Mouse (Mus musculus) forebrain, embryonic 11.5 days (tissue): ENCODE measurements at regions not wholly inside any gene's neighbourhood (a gene's known extent, or its start where the extent isn't known, plus 50 kb on each side); places are given as distances from the start of the nearest gene placed in this dataset.

Experiments used
- ATAC-seq: fragments of 200-750 bp; cut with Nextera tagmentation; replicated peaks from 2 replicates; pipeline ENCODE4 v1.8.0; 2017; ENCODE audit warnings: moderate TSS enrichment; ENCODE audit not compliant: low FRiP score
- DNase-seq: peaks from one replicate; pipeline ENCODE4 v3.0.0-alpha.2; 2017; ENCODE audit warnings: low spot score
- H3K27ac ChIP-seq: fragments of 300-500 bp; sonication (generic); 2 replicates; pipeline ENCODE4 v1.5.1; 2014; ENCODE audit warnings: low read depth, low read length
- H3K27me3 ChIP-seq: fragments of 300-500 bp; sonication (generic); 2 replicates; pipeline ENCODE4 v1.6.1; 2014; ENCODE audit warnings: mild to moderate bottlenecking, low read length, mixed read lengths; ENCODE audit not compliant: control insufficient read depth, insufficient read depth
- H3K36me3 ChIP-seq: fragments of 300-500 bp; sonication (generic); 2 replicates; pipeline ENCODE4 v1.6.1; 2014; ENCODE audit warnings: mild to moderate bottlenecking, low read length, moderate library complexity, mixed read lengths; ENCODE audit not compliant: control insufficient read depth, insufficient read depth
- H3K4me1 ChIP-seq: fragments of 300-500 bp; sonication (generic); replicated peaks from 2 replicates; pipeline ENCODE4 v1.6.1; 2014; ENCODE audit warnings: low read length, mixed read lengths; ENCODE audit not compliant: control insufficient read depth, insufficient read depth
- H3K4me2 ChIP-seq: fragments of 300-500 bp; sonication (generic); 2 replicates; pipeline ENCODE4 v1.6.1; 2014; ENCODE audit warnings: low read depth, mild to moderate bottlenecking, low read length, moderate library complexity, mixed read lengths; ENCODE audit not compliant: severe bottlenecking
- H3K4me3 ChIP-seq: fragments of 300-500 bp; sonication (generic); 2 replicates; pipeline ENCODE4 v1.5.1; 2014; ENCODE audit warnings: low read depth, low read length
- H3K9ac ChIP-seq: fragments of 300-500 bp; sonication (generic); 2 replicates; pipeline ENCODE4 v1.6.1; 2014; ENCODE audit warnings: low read length
- H3K9me3 ChIP-seq: fragments of 300-500 bp; sonication (generic); 2 replicates; pipeline ENCODE4 v1.6.1; 2016; ENCODE audit warnings: low read length, mixed read lengths; ENCODE audit not compliant: control insufficient read depth
- WGBS: fragments of 180-500 bp; shearing (Covaris S2); extraction: QIAGEN DNeasy Blood & Tissue Kit; methylation state at CpG from one replicate; pipeline ENCODE4 v1.1.7; 2014; 5-methylcytosine and 5-hydroxymethylcytosine counted together

DNA sequence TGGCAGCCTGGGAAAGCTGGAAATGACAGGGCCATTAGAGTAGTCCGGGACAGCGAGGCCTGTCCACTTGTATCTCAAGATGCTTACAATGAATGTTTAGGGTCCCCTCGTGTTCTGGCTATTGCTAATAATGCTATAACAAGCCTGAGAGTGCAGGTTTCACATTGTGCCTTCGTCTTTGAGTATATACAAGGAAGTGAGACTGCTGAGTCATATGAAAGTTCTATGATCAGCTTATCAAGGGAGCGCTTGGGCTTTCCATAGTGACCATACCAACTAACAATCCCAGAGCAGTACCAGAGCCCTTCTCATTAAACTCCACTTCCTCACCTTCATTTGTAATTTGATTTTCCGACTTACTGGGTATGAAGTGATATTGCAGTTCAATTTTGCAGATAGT is 86.2 kb upstream of the Kitl start:
- WGBS: 84% methylated on average over 6 of the region's 6 CpGs

DNA sequence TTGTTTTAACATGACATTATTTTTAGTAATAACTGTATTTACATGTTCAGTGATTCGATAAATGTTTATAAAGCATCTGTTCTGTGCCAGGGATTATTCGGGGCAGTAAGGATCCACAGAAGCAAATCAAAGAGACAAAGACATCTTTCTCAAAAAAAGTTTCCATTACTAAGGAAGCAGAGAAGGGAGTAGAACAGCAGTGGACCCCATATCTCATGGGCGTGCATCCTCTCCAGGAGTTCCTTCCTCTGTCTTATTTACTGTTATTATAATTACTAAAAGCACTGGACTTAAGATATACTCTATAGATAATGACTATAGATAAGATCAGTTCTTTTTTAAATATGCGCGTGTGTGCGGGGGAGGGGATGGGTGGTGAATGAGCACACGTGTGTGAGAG is 87.5 kb upstream of the Kitl start:
- Histone ChIP-seq H3K27me3 (no peaks in the 10 kb centered on the region), H3K4me1 (no peaks in the 10 kb centered on the region), H3K27ac (no peak overlapping the region), H3K9me3 (no peaks in the 10 kb centered on the region), H3K4me2 (no peak overlapping the region), H3K36me3 (no peaks in the 10 kb centered on the region), H3K9ac (no peak overlapping the region), H3K4me3 (no peak overlapping the region)
- ATAC-seq: no peak
- DNase-seq: no peak
- WGBS: 94% methylated on average over 7 of the region's 7 CpGs

More for the DNA sequence above, 86.2 kb upstream of the Kitl start:
- DNase-seq (no peak), ATAC-seq (no peak)
- H3K4me2 ChIP-seq: no peak overlapping the region
- H3K4me3 ChIP-seq: no peak overlapping the region
- no peaks in the 10 kb centered on the region for H3K27me3 ChIP-seq
- H3K9me3 ChIP-seq: no peaks in the 10 kb centered on the region
- no peak overlapping the region for H3K27ac ChIP-seq
- H3K36me3 ChIP-seq: no peaks in the 10 kb centered on the region
- H3K9ac ChIP-seq: no peak overlapping the region
- no peaks in the 10 kb centered on the region for H3K4me1 ChIP-seq

DNA sequence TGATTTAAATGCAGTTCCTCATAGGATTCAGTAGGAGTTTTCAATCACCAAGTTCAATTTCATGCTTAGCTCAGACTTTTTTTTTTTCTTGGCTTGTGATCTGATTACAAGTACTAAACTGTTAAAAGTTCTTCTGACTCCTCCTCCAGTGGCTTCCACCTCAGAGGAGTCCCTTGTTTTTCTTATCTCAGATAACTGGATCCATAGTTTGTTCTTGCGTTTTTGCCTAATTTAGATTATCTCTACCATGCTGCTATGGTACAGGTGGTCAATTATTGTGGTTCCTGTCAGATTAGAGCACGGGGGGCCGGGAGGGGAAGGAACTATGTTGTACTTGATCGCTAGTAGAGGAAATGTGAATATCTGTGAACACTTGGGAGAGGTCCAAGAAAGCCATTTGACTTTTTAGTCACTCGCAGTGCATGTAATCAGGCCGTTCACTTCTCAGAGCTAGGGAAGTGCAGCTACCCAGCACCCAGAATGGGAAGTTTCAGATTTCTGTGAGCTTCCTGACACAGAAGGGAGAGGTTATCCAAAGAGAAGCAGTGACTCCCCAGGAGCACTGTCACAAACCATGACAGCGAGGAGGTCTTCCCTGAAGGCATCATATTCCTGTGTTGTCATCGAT is 89.0 kb upstream of the Kitl start:
- H3K27me3 ChIP-seq: no peaks in the 10 kb centered on the region
- no peak overlapping the region for H3K4me2 ChIP-seq
- 82% methylated on average over 8 of the region's 8 CpGs for WGBS
- no peak overlapping the region for H3K27ac ChIP-seq
- H3K4me3 ChIP-seq: no peak overlapping the region
- H3K4me1 ChIP-seq: no peaks in the 10 kb centered on the region
- no peak overlapping the region for H3K9ac ChIP-seq
- no peaks in the 10 kb centered on the region for H3K36me3 ChIP-seq
- H3K9me3 ChIP-seq: no peaks in the 10 kb centered on the region
- DNase-seq (no peak), ATAC-seq (no peak)

DNA sequence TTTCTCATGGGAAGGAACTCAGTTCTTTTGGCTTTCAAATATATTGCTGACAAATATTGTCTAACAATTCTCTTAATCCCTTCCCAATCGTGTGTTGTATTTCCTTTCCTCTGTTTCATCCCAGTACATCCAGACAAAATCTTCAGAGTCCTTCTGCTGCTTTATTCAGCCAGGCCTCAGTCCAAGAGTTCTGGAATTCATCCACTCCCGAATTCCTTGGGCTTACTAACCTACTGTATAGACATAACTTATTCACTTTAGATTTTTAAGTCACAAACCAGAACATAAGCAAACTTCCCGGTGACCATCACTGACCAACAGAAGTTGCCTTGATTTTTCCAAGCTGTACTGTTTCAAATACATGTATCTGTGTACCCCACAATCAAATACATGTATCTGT is 90.9 kb upstream of the Kitl start:
- Histone ChIP-seq H3K27ac (no peak overlapping the region), H3K9me3 (no peaks in the 10 kb centered on the region), H3K9ac (no peak overlapping the region), H3K4me2 (no peak overlapping the region), H3K4me1 (no peaks in the 10 kb centered on the region), H3K27me3 (no peaks in the 10 kb centered on the region), H3K36me3 (no peaks in the 10 kb centered on the region), H3K4me3 (no peak overlapping the region)
- WGBS: 82% methylated on average over 3 of the region's 3 CpGs
- ATAC-seq (no peak), DNase-seq (no peak)

DNA sequence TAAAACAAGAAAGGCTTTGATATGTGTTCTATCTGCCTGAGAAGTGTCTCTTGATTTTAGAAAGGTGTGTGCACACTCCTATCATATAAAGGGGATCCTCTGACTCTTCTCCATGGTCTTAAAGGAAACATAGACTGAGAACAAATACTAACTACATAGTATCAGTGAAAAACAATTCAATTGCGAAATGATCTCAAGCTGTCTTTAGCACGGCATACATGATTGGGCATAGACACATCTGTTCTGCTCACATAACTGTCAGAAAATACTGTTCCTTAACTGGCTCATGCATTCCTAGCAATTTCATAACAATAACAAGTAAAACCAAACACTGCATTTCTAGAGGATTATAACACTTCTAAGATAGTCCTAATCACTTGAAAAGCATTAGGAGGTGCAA is 95.5 kb upstream of the Kitl start:
- ATAC-seq (no peak), DNase-seq (no peak)
- WGBS: 84% methylated on average over 2 of the region's 2 CpGs
- H3K9me3 ChIP-seq: no peaks in the 10 kb centered on the region
- H3K36me3 ChIP-seq: no peaks in the 10 kb centered on the region
- no peak overlapping the region for H3K4me3 ChIP-seq
- no peak overlapping the region for H3K4me2 ChIP-seq
- H3K27me3 ChIP-seq: no peaks in the 10 kb centered on the region
- H3K4me1 ChIP-seq: no peaks in the 10 kb centered on the region
- H3K9ac ChIP-seq: no peak overlapping the region
- H3K27ac ChIP-seq: no peak overlapping the region

DNA sequence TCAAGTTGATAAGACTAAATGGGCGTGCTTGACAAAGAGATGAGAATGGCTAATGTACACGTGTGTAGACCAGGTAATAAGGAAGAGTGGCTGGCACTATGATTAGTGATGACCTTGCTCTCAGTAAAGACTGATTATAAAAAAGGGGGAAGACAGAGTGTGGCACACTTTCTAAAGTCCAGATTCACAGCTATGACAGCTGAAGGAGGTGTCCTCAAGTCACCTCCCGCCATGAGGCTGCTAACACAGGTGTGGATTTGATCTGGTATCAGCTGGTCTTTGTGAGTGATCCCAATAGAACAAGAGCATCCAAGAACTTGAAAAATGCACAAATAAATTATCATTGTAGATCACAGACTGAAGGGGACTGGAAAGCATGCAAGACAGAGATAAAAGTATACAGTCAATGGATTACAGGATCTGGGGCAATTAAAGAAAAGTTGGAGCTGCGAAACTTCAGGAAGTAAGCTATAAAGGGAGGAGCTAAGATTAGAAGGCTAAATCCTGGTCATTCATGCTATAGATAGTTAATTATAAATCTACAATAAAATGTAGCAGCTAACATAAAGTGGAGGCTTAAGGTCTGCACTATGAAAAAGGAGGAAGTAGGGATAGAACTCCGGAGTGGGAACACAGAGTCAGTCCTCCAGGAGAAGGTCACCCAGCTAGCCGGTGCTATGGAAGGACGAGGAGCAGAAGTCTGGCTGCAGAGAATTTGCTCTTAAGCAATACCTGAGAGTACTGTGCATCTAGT is 96.7 kb upstream of the Kitl start:
- no peaks in the 10 kb centered on the region for H3K36me3 ChIP-seq
- H3K9ac ChIP-seq: no peak overlapping the region
- WGBS: 91% methylated on average over 7 of the region's 7 CpGs
- no peak overlapping the region for H3K4me3 ChIP-seq
- no peak overlapping the region for H3K27ac ChIP-seq
- H3K4me2 ChIP-seq: no peak overlapping the region
- H3K9me3 ChIP-seq: no peaks in the 10 kb centered on the region
- no peaks in the 10 kb centered on the region for H3K4me1 ChIP-seq
- no peak for DNase-seq
- no peak for ATAC-seq
- H3K27me3 ChIP-seq: no peaks in the 10 kb centered on the region

DNA sequence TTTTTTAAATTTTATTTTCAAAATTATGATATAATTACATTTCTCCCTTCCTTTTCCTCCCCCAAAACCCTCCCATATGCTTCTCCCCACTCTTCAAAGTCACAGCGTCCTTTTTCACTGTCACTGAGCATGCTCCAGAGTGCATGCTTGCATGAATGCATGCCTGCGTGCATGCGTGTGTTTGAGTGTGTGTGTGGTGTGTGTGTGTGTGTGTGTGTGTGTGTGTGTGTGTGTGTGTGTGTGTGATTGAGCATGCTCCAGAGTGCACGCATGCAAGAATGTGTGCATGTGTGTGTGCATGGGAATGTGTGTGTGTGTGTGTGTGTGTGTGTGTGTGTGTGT is 101.6 kb upstream of the Kitl start:
- H3K27ac ChIP-seq: no peak overlapping the region
- no peaks in the 10 kb centered on the region for H3K9me3 ChIP-seq
- no peak overlapping the region for H3K4me3 ChIP-seq
- H3K4me2 ChIP-seq: no peak overlapping the region
- no peaks in the 10 kb centered on the region for H3K4me1 ChIP-seq
- DNase-seq: no peak
- no peak overlapping the region for H3K9ac ChIP-seq
- no peaks in the 10 kb centered on the region for H3K36me3 ChIP-seq
- no peaks in the 10 kb centered on the region; the same call in 1 of the 2 replicates for H3K27me3 ChIP-seq
- 92% methylated on average over 4 of the region's 4 CpGs for WGBS
- ATAC-seq: no peak

DNA sequence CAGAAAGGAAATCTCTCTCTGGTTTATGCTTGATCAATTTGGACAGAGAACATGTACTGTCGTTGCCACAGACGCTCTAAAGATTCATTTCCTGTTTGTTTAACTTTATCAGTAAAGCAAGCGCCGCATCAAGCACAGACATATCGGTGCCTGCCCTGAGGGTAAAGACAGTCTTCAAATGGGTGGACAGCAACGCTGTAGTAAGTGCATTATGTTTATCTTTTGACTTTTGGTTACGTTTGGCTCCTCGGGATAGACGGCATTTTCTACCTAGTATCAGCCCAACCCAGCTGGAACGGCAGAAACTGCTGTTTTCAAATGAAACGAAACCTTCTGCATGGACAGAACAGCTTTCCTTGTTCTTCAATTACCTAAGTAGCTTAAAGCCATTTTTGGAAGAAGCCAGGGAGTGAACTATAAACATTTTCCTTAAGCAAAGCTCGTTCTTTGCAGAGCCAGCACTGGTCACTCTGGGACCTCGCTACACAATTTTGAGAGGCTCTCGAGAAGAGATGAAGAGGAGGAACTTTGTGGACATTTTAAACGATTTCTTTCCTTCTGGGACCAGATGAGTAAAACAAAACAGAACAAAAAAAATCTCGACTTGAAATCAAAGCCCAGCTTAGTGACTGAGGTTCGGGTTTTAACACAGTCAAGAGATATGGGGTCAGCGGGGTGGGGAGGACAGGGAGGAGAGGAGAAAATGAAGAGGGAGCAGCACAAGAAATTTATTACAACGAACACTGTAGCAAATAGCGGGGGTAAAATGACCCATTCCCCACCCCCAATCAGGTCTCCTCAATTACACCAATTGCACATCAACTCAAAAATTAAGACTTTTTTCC is 102.2 kb upstream of the Kitl start:
- Histone ChIP-seq H3K27me3 (no peaks in the 10 kb centered on the region; the same call in 1 of the 2 replicates), H3K4me2 (no peak overlapping the region), H3K9ac (no peak overlapping the region), H3K4me3 (no peak overlapping the region), H3K4me1 (no peaks in the 10 kb centered on the region), H3K27ac (no peak overlapping the region), H3K36me3 (no peaks in the 10 kb centered on the region), H3K9me3 (no peaks in the 10 kb centered on the region)
- ATAC-seq (no peak), DNase-seq (no peak)
- 74% methylated on average over 20 of the region's 20 CpGs for WGBS
